In the genomic region with DNA sequence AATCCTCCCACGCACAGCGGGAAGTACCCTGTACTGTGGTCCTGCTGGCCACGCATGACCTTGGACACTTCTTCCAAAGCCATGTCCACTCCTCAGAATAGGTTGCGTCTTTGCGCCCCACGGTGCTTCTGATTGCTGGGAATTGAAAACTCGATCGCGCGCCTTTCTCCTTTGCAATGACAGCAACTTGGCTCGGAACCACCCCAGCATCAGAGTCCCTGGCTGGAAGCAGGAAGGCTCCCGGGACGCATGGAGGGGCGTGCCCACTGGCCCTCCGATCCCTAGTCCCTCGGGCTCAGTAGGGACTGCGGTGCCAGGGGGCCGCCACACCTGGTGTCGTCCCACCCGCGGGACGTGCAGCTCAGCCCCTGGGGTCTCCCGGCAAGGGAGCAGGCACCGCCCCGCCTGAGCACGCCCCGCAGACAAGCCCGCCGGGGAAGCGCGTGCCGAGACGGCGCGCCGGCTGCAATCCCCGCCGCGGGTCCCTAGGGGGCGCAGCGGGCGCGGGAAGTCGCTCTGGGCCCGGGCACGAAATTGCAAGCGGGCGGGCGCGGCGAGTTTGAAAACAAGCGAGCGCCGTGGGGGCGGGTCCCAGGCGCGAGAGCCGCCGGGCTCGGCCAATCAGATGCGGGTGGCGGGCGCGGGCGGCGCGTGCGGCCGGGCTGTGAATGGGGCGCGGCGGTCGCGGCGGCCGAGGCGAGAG, we compare ENCODE assay signal across 8 mouse cellular contexts. TPM values are rescaled to one million over a fixed set of nuclear protein-coding genes. Genes with fewer than 3 reads are reported as not detected.
DNase-seq lines count a peak whose midpoint lies in the region; ATAC-seq and TF ChIP-seq lines count a peak whose summit lies in the region.

Gene Sdk1, plus strand, starts transcription at position 650 of the 703 bp plus-strand sequence.

- no peak for TF ChIP-seq EP300 in stomach, postnatal 0 days (optimal IDR thresholded peaks at IDR 0.05)

- peaks cover 32% of the 10 kb centered on the region for H3K4me1 ChIP-seq in E14TG2a.4 (replicated peaks; ENCODE audit: low read depth, low read length)
- peaks cover 28% of the 10 kb centered on the region for H3K4me1 ChIP-seq in forebrain, embryonic 15.5 days
- H3K4me1 ChIP-seq in liver, embryonic 15.5 days (replicated peaks): peaks cover 11% of the 10 kb centered on the region
- peaks cover 40% of the 10 kb centered on the region for H3K4me1 ChIP-seq in neural tube, embryonic 13.5 days (replicated peaks)
- H3K4me1 ChIP-seq in stomach, postnatal 0 days (replicated peaks; ENCODE audit: control insufficient read depth, insufficient read depth): peaks cover 2% of the 10 kb centered on the region; the same call in 1 of the 2 replicates

- peak within 1 kb of the TSS; percentile 84 for H3K4me3 ChIP-seq in E14TG2a.4 (replicated peaks; ENCODE audit: low read length)
- peak within 1 kb of the TSS; percentile 65 for H3K4me3 ChIP-seq in forebrain, embryonic 15.5 days
- H3K4me3 ChIP-seq in liver, embryonic 15.5 days (replicated peaks): peak within 1 kb of the TSS; percentile 53
- H3K4me3 ChIP-seq in neural tube, embryonic 13.5 days: peak within 1 kb of the TSS; percentile 72
- H3K4me3 ChIP-seq in stomach, postnatal 0 days (ENCODE audit: low read depth, low read length): peak within 1 kb of the TSS; percentile 63

- peak within 1 kb of the TSS; percentile 57 for H3K9ac ChIP-seq in forebrain, embryonic 15.5 days (replicated peaks)
- no peak within 1 kb of the TSS for H3K9ac ChIP-seq in liver, embryonic 15.5 days
- H3K9ac ChIP-seq in neural tube, embryonic 13.5 days: peak within 1 kb of the TSS; percentile 89
- peak within 1 kb of the TSS; percentile 76 for H3K9ac ChIP-seq in stomach, postnatal 0 days (ENCODE audit: low read length)

- H3K4me2 ChIP-seq in forebrain, embryonic 15.5 days (replicated peaks): peak within 1 kb of the TSS; percentile 95
- peak within 1 kb of the TSS; percentile 66 for H3K4me2 ChIP-seq in liver, embryonic 15.5 days
- H3K4me2 ChIP-seq in neural tube, embryonic 13.5 days: peak within 1 kb of the TSS; percentile 94
- peak within 1 kb of the TSS; percentile 86 for H3K4me2 ChIP-seq in stomach, postnatal 0 days (replicated peaks; ENCODE audit: low read depth)

- no peak within 1 kb of the TSS; the same call in 1 of the 2 replicates for H3K27ac ChIP-seq in forebrain, embryonic 15.5 days (replicated peaks)
- H3K27ac ChIP-seq in liver, embryonic 15.5 days (replicated peaks): no peak within 1 kb of the TSS
- peak within 1 kb of the TSS; percentile 79 for H3K27ac ChIP-seq in neural tube, embryonic 13.5 days (replicated peaks)
- peak within 1 kb of the TSS; percentile 63; the same call in 1 of the 2 replicates for H3K27ac ChIP-seq in stomach, postnatal 0 days (replicated peaks)

- H3K9me3 ChIP-seq in E14TG2a.4 (ENCODE audit: low read length): no peaks in the 10 kb centered on the region
- no peaks in the 10 kb centered on the region for H3K9me3 ChIP-seq in forebrain, embryonic 15.5 days
- H3K9me3 ChIP-seq in liver, embryonic 15.5 days (replicated peaks): no peaks in the 10 kb centered on the region
- no peaks in the 10 kb centered on the region for H3K9me3 ChIP-seq in neural tube, embryonic 13.5 days
- H3K9me3 ChIP-seq in stomach, postnatal 0 days (ENCODE audit: control insufficient read depth, low read length): no peaks in the 10 kb centered on the region

- peak; percentile 97 to 98 for DNase-seq in heart, postnatal 10 days
- DNase-seq in kidney, postnatal 4 days: peak; percentile 99
- DNase-seq in stomach, postnatal 0 days (ENCODE audit: low spot score): peak; percentile 97

- intact Hi-C loops in heart, postnatal 10 days (cut with DNase I): loop anchor here (2.0 to 10.0 kb wide), 2 partner anchors 1078 to 1204 kb away; no protein-coding TSS in a partner anchor

- WGBS in forebrain, embryonic 15.5 days: 0% methylated on average over 77 of the region's 77 CpGs
- WGBS in liver, embryonic 15.5 days (ENCODE audit: insufficient replicate concordance): under 1% methylated on average over 77 of the region's 77 CpGs
- under 1% methylated on average over 70 of the region's 77 CpGs for WGBS in neural tube, embryonic 13.5 days
- WGBS in stomach, postnatal 0 days: under 1% methylated on average over 69 of the region's 77 CpGs

- ATAC-seq in cerebellum, adult (ENCODE audit: insufficient number of reproducible peaks, low FRiP score, low TSS enrichment): peak; percentile 89
- ATAC-seq in forebrain, embryonic 15.5 days (replicated peaks): peak; percentile 96
- ATAC-seq in liver, embryonic 15.5 days (ENCODE audit: insufficient read depth): peak; percentile 83
- ATAC-seq in neural tube, embryonic 13.5 days (ENCODE audit: low read depth): peak; percentile 96
- ATAC-seq in stomach, postnatal 0 days (ENCODE audit: low FRiP score, low TSS enrichment): peak; percentile 98

- no peaks in the 10 kb centered on the region for H3K36me3 ChIP-seq in E14TG2a.4 (ENCODE audit: insufficient read depth, low read length)
- no peaks in the 10 kb centered on the region for H3K36me3 ChIP-seq in forebrain, embryonic 15.5 days
- H3K36me3 ChIP-seq in liver, embryonic 15.5 days (replicated peaks): no peaks in the 10 kb centered on the region
- H3K36me3 ChIP-seq in neural tube, embryonic 13.5 days: no peaks in the 10 kb centered on the region
- no peaks in the 10 kb centered on the region for H3K36me3 ChIP-seq in stomach, postnatal 0 days (ENCODE audit: control insufficient read depth, insufficient read depth, low read length)

- H3K27me3 ChIP-seq in E14TG2a.4 (ENCODE audit: insufficient read depth, low read length): peaks cover 64% of the 10 kb centered on the region
- peaks cover 49% of the 10 kb centered on the region for H3K27me3 ChIP-seq in forebrain, embryonic 15.5 days
- peaks cover 69% of the 10 kb centered on the region for H3K27me3 ChIP-seq in liver, embryonic 15.5 days
- H3K27me3 ChIP-seq in neural tube, embryonic 13.5 days: peaks cover 56% of the 10 kb centered on the region
- peaks cover 2% of the 10 kb centered on the region; the same call in 1 of the 2 replicates for H3K27me3 ChIP-seq in stomach, postnatal 0 days (ENCODE audit: control insufficient read depth, insufficient read depth, low read length)

- no peak for TF ChIP-seq CTCF in E14TG2a.4 (conservative IDR thresholded peaks at IDR 0.05; ENCODE audit: low read length)
- peak; percentile 78 for TF ChIP-seq CTCF in stomach, postnatal 0 days (IDR thresholded peaks at IDR 0.05; ENCODE audit: low read depth)

RNA-seq across cellular contexts. Expression of gene Sdk1, which starts in this region (rescaled TPM):
- 1.5 TPM in 2 replicates for polyA plus RNA-seq in forebrain, embryonic 15.5 days (2015; fragmentation: Nextera tagmentation; extraction: Ambion mirVana)
- 1 to 10 TPM; 6.0 to 6.1 TPM for total RNA-seq in heart, postnatal 10 days (2021)
- polyA plus RNA-seq in liver, embryonic 15.5 days (2015; fragmentation: Nextera tagmentation; extraction: Ambion mirVana): 0.21 and 0.22 TPM in 2 replicates
- polyA plus RNA-seq in neural tube, embryonic 13.5 days (2015; fragmentation: Nextera tagmentation; extraction: Ambion mirVana): 3.8 and 4.3 TPM in 2 replicates
- 1.1 and 1.3 TPM in 2 replicates for polyA plus RNA-seq in stomach, postnatal 0 days (2015; fragmentation: Nextera tagmentation; extraction: Ambion mirVana)

Comparison
In these comparisons a context has a peak if more than half of its experiments do, and no peak if none do; other contexts are left out.
1. Peak in ATAC-seq, H3K4me3 ChIP-seq and H3K4me2 ChIP-seq in liver, embryonic 15.5 days; RNA of the gene not detected or under 1 TPM.
2. H3K27ac ChIP-seq: peak in neural tube, embryonic 13.5 days (single experiment) and stomach, postnatal 0 days (single experiment); none in forebrain, embryonic 15.5 days (single experiment) and liver, embryonic 15.5 days (single experiment).
3. Peak in every context shown above with its lines, with median percentiles within 50 percentile points of each other: H3K4me3 ChIP-seq, ATAC-seq, H3K4me2 ChIP-seq and DNase-seq.